Mouse (Mus musculus) kidney, adult 2 months (tissue): ENCODE data around the gene Lrrc59. TPM values are rescaled to one million over a fixed set of nuclear protein-coding genes. Genes with fewer than 3 reads are reported as not detected.
"Not testable (repeated sequence)": the region's sequence is repeated elsewhere in the genome, so short reads cannot be mapped to it uniquely, and the experiment has no call there.

Experiments used
- DNase-seq: peaks from one replicate; pipeline ENCODE4 v3.0.0; 2021
- H3K27ac ChIP-seq: fragments of 200-500 bp; 2 replicates; pipeline ENCODE4 v1.5.1; 2012; ENCODE audit warnings: low read depth, low read length, control low read depth, inconsistent platforms; ENCODE audit not compliant: insufficient read depth
- H3K27me3 ChIP-seq: fragments of 200-500 bp; replicated peaks from 2 replicates; pipeline ENCODE4 v1.6.1; 2012; ENCODE audit warnings: mild to moderate bottlenecking, moderate library complexity, low read length, inconsistent platforms; ENCODE audit not compliant: control insufficient read depth, insufficient read depth
- H3K36me3 ChIP-seq: fragments of 200-500 bp; 2 replicates; pipeline ENCODE4 v1.6.1; 2012; ENCODE audit warnings: mild to moderate bottlenecking, moderate library complexity, low read length, inconsistent platforms; ENCODE audit not compliant: control insufficient read depth, insufficient read depth
- H3K4me1 ChIP-seq: fragments of 200-500 bp; 2 replicates; pipeline ENCODE4 v1.6.1; 2011; ENCODE audit warnings: low read length; ENCODE audit not compliant: control insufficient read depth, insufficient read depth
- H3K4me3 ChIP-seq: fragments of 200-500 bp; 2 replicates; pipeline ENCODE4 v1.5.1; 2011; ENCODE audit warnings: mild to moderate bottlenecking, low read depth, low read length, control low read depth; ENCODE audit not compliant: insufficient read depth
- CTCF ChIP-seq: fragments of 200-500 bp; conservative IDR thresholded peaks from 2 replicates; pipeline ENCODE4 v1.5.1; 2011; ENCODE audit warnings: low read depth, mild to moderate bottlenecking, control low read depth, low read length, moderate library complexity, mixed read lengths; ENCODE audit not compliant: insufficient read depth, insufficient read length
- POLR2A ChIP-seq: fragments of 200-500 bp; IDR thresholded peaks from one replicate; pipeline ENCODE4 v1.6.1; 2011; ENCODE audit warnings: low read depth, low read length, control low read depth
- WGBS: fragments of 180-500 bp; shearing (Covaris S2); methylation state at CpG from one replicate; pipeline ENCODE4 v1.1.7; 2018; 5-methylcytosine and 5-hydroxymethylcytosine counted together
- polyA plus RNA-seq: library from polyadenylated mRNA; depleted of rRNA; stranded (reverse); fragments of >200 nt; gene quantifications from 2 replicates; pipeline ENCODE4 v1.2.3, GENCODE M21; 2012

The Lrrc59 gene
- polyA plus RNA-seq, 1 experiment: 43.6 TPM

- WGBS: 93% methylated on average over 5 of the region's 5 CpGs
- peaks cover 2% of the 10 kb centered on the region; the same call in 1 of the 2 replicates for H3K36me3 ChIP-seq
- no peak overlapping the region for H3K4me3 ChIP-seq
- H3K4me1 ChIP-seq: peaks cover 11% of the 10 kb centered on the region; the same call in 1 of the 2 replicates
- no peak for TF ChIP-seq CTCF
- no peak for TF ChIP-seq POLR2A
- H3K27me3 ChIP-seq: no peaks in the 10 kb centered on the region
- no peak overlapping the region for H3K27ac ChIP-seq
- DNase-seq: no peak
Observed at GRCm38 (mm10) chr11:94631969-94632368, 2.4 kb downstream of the Lrrc59 start.

DNA sequence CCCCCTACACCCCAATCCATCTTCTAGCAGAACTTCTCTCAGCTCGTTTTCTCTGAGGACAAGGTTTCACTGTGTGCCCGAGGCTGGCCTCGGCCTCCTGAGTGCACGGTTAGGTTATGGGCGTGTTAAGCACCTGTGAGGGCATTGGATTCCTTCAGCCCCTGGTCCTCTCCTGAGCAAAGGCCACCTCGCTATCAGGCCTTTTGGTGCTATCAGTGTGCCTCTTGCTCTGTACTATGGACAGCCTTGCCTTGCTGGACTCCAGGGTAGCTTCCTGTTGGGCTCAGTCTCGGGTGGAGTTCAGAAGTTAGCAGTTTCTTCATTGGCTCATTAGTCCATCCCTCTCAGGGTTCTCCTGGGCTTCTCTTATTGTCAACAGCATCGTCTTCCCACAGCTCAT is 3.4 kb downstream of the Lrrc59 start:
- H3K4me3 ChIP-seq: no peak overlapping the region
- no peak overlapping the region for H3K27ac ChIP-seq
- WGBS: 68% methylated on average over 8 of the region's 8 CpGs
- no peak for DNase-seq
- H3K4me1 ChIP-seq: peaks cover 11% of the 10 kb centered on the region; the same call in 1 of the 2 replicates
- no peaks in the 10 kb centered on the region for H3K27me3 ChIP-seq
- TF ChIP-seq POLR2A (no peak), CTCF (no peak)
- peaks cover 2% of the 10 kb centered on the region for H3K36me3 ChIP-seq

GRCm38 (mm10) chr11:94634431-94634830 is 4.9 kb downstream of the Lrrc59 start:
- H3K4me1 ChIP-seq: peaks cover 11% of the 10 kb centered on the region; the same call in 1 of the 2 replicates
- peak; percentile 88 for DNase-seq
- peak overlapping the region; percentile 28 for H3K27ac ChIP-seq
- H3K27me3 ChIP-seq: no peaks in the 10 kb centered on the region
- 72% methylated on average over 5 of the region's 5 CpGs for WGBS
- no peak overlapping the region for H3K4me3 ChIP-seq
- peaks cover 2% of the 10 kb centered on the region for H3K36me3 ChIP-seq
- TF ChIP-seq POLR2A (no peak), CTCF (no peak)

- peaks cover 2% of the 10 kb centered on the region for H3K36me3 ChIP-seq
- 84% methylated on average over 8 of the region's 8 CpGs for WGBS
- TF ChIP-seq CTCF (no peak), POLR2A (no peak)
- H3K27ac ChIP-seq: no peak overlapping the region
- no peak overlapping the region for H3K4me3 ChIP-seq
- DNase-seq: no peak
- no peaks in the 10 kb centered on the region for H3K27me3 ChIP-seq
- no peaks in the 10 kb centered on the region for H3K4me1 ChIP-seq
Observed at GRCm38 (mm10) chr11:94644461-94645219, 15.1 kb downstream of the Lrrc59 start.

- no peak for DNase-seq
- TF ChIP-seq CTCF: no peak
- Histone ChIP-seq H3K4me1 (no peaks in the 10 kb centered on the region), H3K36me3 (peaks cover 2% of the 10 kb centered on the region), H3K27me3 (no peaks in the 10 kb centered on the region), H3K27ac (no peak overlapping the region), H3K4me3 (no peak overlapping the region)
- 95% methylated on average over 4 of the region's 4 CpGs for WGBS
Observed at GRCm38 (mm10) chr11:94646457-94646856, 16.9 kb downstream of the Lrrc59 start.

- H3K4me1 ChIP-seq, DNase-seq, H3K36me3 ChIP-seq, H3K27me3 ChIP-seq, H3K27ac ChIP-seq, H3K4me3 ChIP-seq: not testable (repeated sequence)
- WGBS: 98% methylated on average over 7 of the region's 7 CpGs
Observed at GRCm38 (mm10) chr11:94651241-94651640, 21.7 kb downstream of the Lrrc59 start.

DNA sequence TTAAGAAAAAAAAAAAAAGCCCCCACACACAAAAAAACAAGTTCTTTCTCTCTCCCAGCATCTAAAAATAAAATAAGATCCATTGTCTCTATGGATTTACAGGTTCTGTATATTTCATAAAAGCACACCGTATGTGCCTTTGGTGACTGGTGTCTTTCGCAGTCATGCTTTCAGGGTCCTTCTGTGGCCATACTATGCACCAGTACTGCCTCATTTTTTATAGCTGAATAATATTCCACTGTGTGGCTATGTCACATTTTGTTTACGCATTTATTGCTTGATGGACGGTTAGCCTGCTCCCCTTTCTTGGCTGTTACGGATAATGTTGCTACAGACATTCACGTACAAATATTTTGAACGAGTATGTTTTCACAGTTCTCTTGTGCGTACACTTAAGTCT is 23.4 kb downstream of the Lrrc59 start:
- no peak for DNase-seq
- WGBS: 47% methylated on average over 8 of the region's 8 CpGs
- Histone ChIP-seq H3K27me3 (no peaks in the 10 kb centered on the region), H3K27ac (no peak overlapping the region), H3K36me3 (no peaks in the 10 kb centered on the region), H3K4me3 (no peak overlapping the region), H3K4me1 (no peaks in the 10 kb centered on the region)
- TF ChIP-seq CTCF: no peak
- TF ChIP-seq POLR2A: no peak
